Comparison of ENCODE assay signal across 8 mouse cellular contexts in the genomic region with DNA sequence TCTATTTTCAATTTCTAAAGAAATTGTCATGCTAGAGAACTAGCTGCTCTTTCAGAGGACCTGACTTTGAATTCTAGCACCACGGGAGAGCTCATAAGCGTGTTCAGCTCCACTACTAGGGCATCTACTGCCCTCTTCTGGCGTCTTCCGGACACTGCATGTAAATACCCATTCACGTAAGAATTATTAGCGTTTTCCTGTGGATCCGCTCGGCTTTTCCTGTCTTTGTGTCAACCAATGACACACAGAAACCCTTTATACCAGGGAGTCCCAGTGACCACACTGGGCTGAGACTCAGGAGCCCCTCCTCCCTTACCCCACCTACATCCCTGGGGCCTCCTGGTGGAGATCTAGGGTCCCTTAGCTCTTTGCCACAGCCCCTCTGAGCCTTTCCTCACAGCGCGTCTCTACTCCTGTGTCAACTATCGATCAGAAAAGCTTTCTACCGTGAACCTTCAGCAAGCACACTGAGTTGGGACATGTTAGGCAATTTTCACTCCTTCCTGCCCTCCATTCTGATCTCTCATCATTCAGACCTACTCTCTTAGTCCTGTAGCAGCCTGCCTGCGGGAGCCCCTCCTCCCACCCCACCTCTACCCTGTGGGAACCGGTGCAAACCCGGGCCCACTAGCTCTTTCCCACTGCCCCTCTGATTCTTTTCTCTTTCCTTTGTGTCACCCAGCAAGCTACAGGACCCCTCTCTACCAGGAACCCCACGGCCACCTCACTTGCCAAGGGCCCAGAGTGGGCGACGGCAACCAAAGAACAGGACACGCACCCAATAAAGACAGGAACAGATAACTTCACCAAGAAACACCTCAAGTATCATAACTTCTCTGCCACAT. TPM values are rescaled to one million over a fixed set of nuclear protein-coding genes. Genes with fewer than 3 reads are reported as not detected.
DNase-seq lines count a peak whose midpoint lies in the region; ATAC-seq and TF ChIP-seq lines count a peak whose summit lies in the region.

No protein-coding gene starts in this region.

- peak; percentile 97 for DNase-seq in 416B (ENCODE audit: low read depth)
- peak; percentile 85 to 86 for DNase-seq in adrenal gland, postnatal 36 days
- peak; percentile 73 to 78 for DNase-seq in heart, adult 2 months
- DNase-seq in kidney, adult 2 months = peak; percentile 87
- DNase-seq in midbrain, postnatal 0 days (ENCODE audit: low spot score) = peak; percentile 79
- peak; percentile 87 to 96 for DNase-seq in spleen, postnatal 4 days (ENCODE audit: low spot score in 2 of 2)

- H3K4me2 ChIP-seq in embryonic facial prominence, embryonic 13.5 days = peak overlapping the region; percentile 65
- peak overlapping the region; percentile 58 for H3K4me2 ChIP-seq in limb, embryonic 15.5 days
- peak overlapping the region; percentile 48 for H3K4me2 ChIP-seq in midbrain, postnatal 0 days (ENCODE audit: low read depth, low read length, poor library complexity, severe bottlenecking)

- no peak for TF ChIP-seq POLR2A in heart, adult 2 months (IDR thresholded peaks at IDR 0.05; ENCODE audit: insufficient read depth, low read depth, low read length)
- no peak for TF ChIP-seq POLR2A in kidney, adult 2 months (IDR thresholded peaks at IDR 0.05; ENCODE audit: low read depth, low read length)

- H3K27ac ChIP-seq in embryonic facial prominence, embryonic 13.5 days = no peak overlapping the region
- H3K27ac ChIP-seq in heart, adult 2 months = no peak overlapping the region
- no peak overlapping the region for H3K27ac ChIP-seq in kidney, adult 2 months (ENCODE audit: insufficient read depth, low read depth, low read length)
- no peak overlapping the region for H3K27ac ChIP-seq in limb, embryonic 15.5 days
- no peak overlapping the region for H3K27ac ChIP-seq in midbrain, postnatal 0 days (ENCODE audit: low read depth, low read length)

- H3K9ac ChIP-seq in embryonic facial prominence, embryonic 13.5 days = peak overlapping the region; percentile 65
- no peak overlapping the region for H3K9ac ChIP-seq in heart, adult 2 months (ENCODE audit: low read depth, low read length)
- 0 out of 2 replicates have a peak overlapping the region, but pooled peaks have one; percentile 5 for H3K9ac ChIP-seq in limb, embryonic 15.5 days
- H3K9ac ChIP-seq in midbrain, postnatal 0 days (replicated peaks; ENCODE audit: low read length, poor library complexity, severe bottlenecking) = no peak overlapping the region; the same call in 1 of the 2 replicates

- H3K9me3 ChIP-seq in embryonic facial prominence, embryonic 13.5 days = no peaks in the 10 kb centered on the region
- H3K9me3 ChIP-seq in limb, embryonic 15.5 days = no peaks in the 10 kb centered on the region
- no peaks in the 10 kb centered on the region; the same call in 1 of the 2 replicates for H3K9me3 ChIP-seq in midbrain, postnatal 0 days (ENCODE audit: low read length)

- H3K27me3 ChIP-seq in embryonic facial prominence, embryonic 13.5 days = peaks cover 36% of the 10 kb centered on the region
- H3K27me3 ChIP-seq in heart, adult 2 months (ENCODE audit: control insufficient read depth, insufficient read depth, low read length) = peaks cover 8% of the 10 kb centered on the region
- no peaks in the 10 kb centered on the region for H3K27me3 ChIP-seq in kidney, adult 2 months (replicated peaks; ENCODE audit: control insufficient read depth, insufficient read depth, low read length)
- H3K27me3 ChIP-seq in limb, embryonic 15.5 days = peaks cover 19% of the 10 kb centered on the region
- peaks cover 23% of the 10 kb centered on the region for H3K27me3 ChIP-seq in midbrain, postnatal 0 days (ENCODE audit: insufficient read depth, low read length)

- no peak for TF ChIP-seq EP300 in heart, adult 2 months (IDR thresholded peaks at IDR 0.05; ENCODE audit: insufficient read depth, low read depth, low read length)

- H3K79me2 ChIP-seq in heart, adult 2 months (replicated peaks; ENCODE audit: control insufficient read depth, insufficient read depth, low read length) = no peaks in the 10 kb centered on the region

- TF ChIP-seq CTCF in heart, adult 2 months (IDR thresholded peaks at IDR 0.05) = no peak; the same call in 1 of the 2 replicates
- TF ChIP-seq CTCF in kidney, adult 2 months (conservative IDR thresholded peaks at IDR 0.05; ENCODE audit: insufficient read depth, insufficient read length, low read depth, low read length) = peak; percentile 85
- TF ChIP-seq CTCF in midbrain, postnatal 0 days (IDR thresholded peaks at IDR 0.05) = peak; percentile 82

- ATAC-seq in embryonic facial prominence, embryonic 13.5 days (ENCODE audit: insufficient number of reproducible peaks, insufficient read depth, low FRiP score, low TSS enrichment, low read depth) = no peak
- ATAC-seq in limb, embryonic 15.5 days (ENCODE audit: insufficient number of reproducible peaks, low FRiP score, low TSS enrichment, low read depth) = no peak
- peak; percentile 68 for ATAC-seq in midbrain, postnatal 0 days (ENCODE audit: low FRiP score)

- intact Hi-C loops in heart, adult 2 months (cut with DNase I) = loop anchor here (1.0 to 5.0 kb wide), 2 partner anchors 10 to 105 kb away; no protein-coding TSS in a partner anchor

- peaks cover 10% of the 10 kb centered on the region; the same call in 1 of the 2 replicates for H3K4me1 ChIP-seq in embryonic facial prominence, embryonic 13.5 days
- H3K4me1 ChIP-seq in heart, adult 2 months (ENCODE audit: control insufficient read depth, insufficient read depth, low read length) = peaks cover 2% of the 10 kb centered on the region; the same call in 1 of the 2 replicates
- no peaks in the 10 kb centered on the region for H3K4me1 ChIP-seq in kidney, adult 2 months (ENCODE audit: control insufficient read depth, insufficient read depth, low read length)
- H3K4me1 ChIP-seq in limb, embryonic 15.5 days = peaks cover 5% of the 10 kb centered on the region; the same call in 1 of the 2 replicates
- no peaks in the 10 kb centered on the region; the same call in 1 of the 2 replicates for H3K4me1 ChIP-seq in midbrain, postnatal 0 days (ENCODE audit: insufficient read depth, low read length)

- WGBS in embryonic facial prominence, embryonic 13.5 days = 2% methylated on average over 19 of the region's 19 CpGs
- 7% methylated on average over 19 of the region's 19 CpGs for WGBS in heart, adult 2 months
- WGBS in kidney, adult 2 months = 9% methylated on average over 19 of the region's 19 CpGs
- 2% methylated on average over 19 of the region's 19 CpGs for WGBS in limb, embryonic 15.5 days
- 2% methylated on average over 19 of the region's 19 CpGs for WGBS in midbrain, postnatal 0 days

- no peaks in the 10 kb centered on the region for H3K36me3 ChIP-seq in embryonic facial prominence, embryonic 13.5 days
- H3K36me3 ChIP-seq in heart, adult 2 months (ENCODE audit: control insufficient read depth, insufficient read depth, low read length) = no peaks in the 10 kb centered on the region
- H3K36me3 ChIP-seq in kidney, adult 2 months (ENCODE audit: control insufficient read depth, insufficient read depth, low read length) = no peaks in the 10 kb centered on the region
- H3K36me3 ChIP-seq in limb, embryonic 15.5 days = no peaks in the 10 kb centered on the region
- no peaks in the 10 kb centered on the region for H3K36me3 ChIP-seq in midbrain, postnatal 0 days (ENCODE audit: insufficient read depth, low read length)

- peak overlapping the region; percentile 41 for H3K4me3 ChIP-seq in embryonic facial prominence, embryonic 13.5 days
- peak overlapping the region; percentile 19 for H3K4me3 ChIP-seq in heart, adult 2 months
- no peak overlapping the region for H3K4me3 ChIP-seq in kidney, adult 2 months (ENCODE audit: insufficient read depth, low read depth, low read length)
- peak overlapping the region; percentile 34 for H3K4me3 ChIP-seq in limb, embryonic 15.5 days
- peak overlapping the region; percentile 33 for H3K4me3 ChIP-seq in midbrain, postnatal 0 days (ENCODE audit: low read depth, low read length)

RNA-seq across cellular contexts. Expression of gene Abt1, which starts 21.8 kb away (rescaled TPM):
- total RNA-seq in adrenal gland, postnatal 36 days (2021) = 1 to 10 TPM; 6.9 to 8.3 TPM
- 13.1 and 14.6 TPM in 2 replicates for polyA plus RNA-seq in embryonic facial prominence, embryonic 13.5 days (2015; fragmentation: Nextera tagmentation; extraction: Ambion mirVana)
- 1 to 10 TPM; 3.9 to 5.1 TPM for total RNA-seq in heart, adult 2 months (2021)
- 2.4 and 3.1 TPM in 2 replicates for polyA plus RNA-seq in heart, adult 2 months (2012; rRNA removed)
- polyA plus RNA-seq in kidney, adult 2 months (2012; rRNA removed) = 3.3 and 3.9 TPM in 2 replicates
- 11.9 and 13.9 TPM in 2 replicates for polyA plus RNA-seq in limb, embryonic 15.5 days (2015; fragmentation: Nextera tagmentation; extraction: Ambion mirVana)
- 4.9 and 7.3 TPM in 2 replicates for total RNA-seq in midbrain, postnatal 0 days (2014; rRNA removed)
- polyA plus RNA-seq in midbrain, postnatal 0 days (2015; fragmentation: Nextera tagmentation; extraction: Ambion mirVana) = 5.2 and 6.0 TPM in 2 replicates

RNA-seq across cellular contexts. Expression of gene Zfp322a, which starts 32.9 kb away (rescaled TPM):
- 10 to 100 TPM; 19.4 to 21.2 TPM for total RNA-seq in adrenal gland, postnatal 36 days (2021)
- polyA plus RNA-seq in embryonic facial prominence, embryonic 13.5 days (2015; fragmentation: Nextera tagmentation; extraction: Ambion mirVana) = 60.5 and 63.8 TPM in 2 replicates
- total RNA-seq in heart, adult 2 months (2021) = 10 to 100 TPM; 14.8 to 15.8 TPM
- polyA plus RNA-seq in heart, adult 2 months (2012; rRNA removed) = 1.5 and 5.3 TPM in 2 replicates
- polyA plus RNA-seq in kidney, adult 2 months (2012; rRNA removed) = 1.1 and 1.9 TPM in 2 replicates
- polyA plus RNA-seq in limb, embryonic 15.5 days (2015; fragmentation: Nextera tagmentation; extraction: Ambion mirVana) = 42.4 and 44.2 TPM in 2 replicates
- 19.7 and 32.5 TPM in 2 replicates for total RNA-seq in midbrain, postnatal 0 days (2014; rRNA removed)
- 31.1 and 31.5 TPM in 2 replicates for polyA plus RNA-seq in midbrain, postnatal 0 days (2015; fragmentation: Nextera tagmentation; extraction: Ambion mirVana)

Comparison
In these comparisons a context has a peak if more than half of its experiments do, and no peak if none do; other contexts are left out.
1. H3K9ac ChIP-seq: peak in embryonic facial prominence, embryonic 13.5 days (single experiment) and limb, embryonic 15.5 days (single experiment); none in heart, adult 2 months (single experiment) and midbrain, postnatal 0 days (single experiment).
2. Peak in every context shown above with its lines, with median percentiles within 50 percentile points of each other: DNase-seq and H3K4me2 ChIP-seq.